Comparison of ENCODE assay signal across 1 mouse cellular context in genomic region chr16:4316094-4316474, GRCm38 (mm10).
TF ChIP-seq lines count a peak whose summit lies in the region.

No protein-coding gene starts in this region.

TF ChIP-seq in CH12.LX, 34 proteins besides CTCF, POLR2A, EP300 and RAD21 (continued from another document):
- peak; percentile 99 for TF ChIP-seq ZC3H11A (IDR thresholded peaks at IDR 0.05; ENCODE audit: low read depth, low read length)
- TF ChIP-seq NRF1 (IDR thresholded peaks at IDR 0.05; ENCODE audit: low read depth, low read length), result peak; percentile 58
- no peak for TF ChIP-seq BHLHE40 (IDR thresholded peaks at IDR 0.05; ENCODE audit: low read depth, low read length)
- TF ChIP-seq NELFE (IDR thresholded peaks at IDR 0.05; ENCODE audit: low read depth, low read length), result peak; percentile 98; the same call in 1 of the 2 replicates
- no peak for TF ChIP-seq KAT2A (IDR thresholded peaks at IDR 0.05; ENCODE audit: insufficient replicate concordance, low read length)
- TF ChIP-seq PAX5 (IDR thresholded peaks at IDR 0.05; ENCODE audit: low read length), result no peak
- TF ChIP-seq MEF2A (IDR thresholded peaks at IDR 0.05; ENCODE audit: borderline replicate concordance, low read depth, low read length), result peak; percentile 57; the same call in 1 of the 2 replicates
- TF ChIP-seq GABPA (IDR thresholded peaks at IDR 0.05; ENCODE audit: insufficient replicate concordance, low read depth, low read length), result no peak
- no peak for TF ChIP-seq CHD2 (IDR thresholded peaks at IDR 0.05; ENCODE audit: low read length)
- TF ChIP-seq RCOR1 (conservative IDR thresholded peaks at IDR 0.05; ENCODE audit: low read depth, low read length), result no peak
TF ChIP-seq in CH12.LX: peak in this region for 13.
